Mouse (Mus musculus) cortical plate, adult 2 months (tissue): ENCODE measurements at regions not wholly inside any gene's neighbourhood (a gene's known extent, or its start where the extent isn't known, plus 50 kb on each side); places are given as distances from the start of the nearest gene placed in this dataset.
"Not testable (repeated sequence)": the region's sequence is repeated elsewhere in the genome, so short reads cannot be mapped to it uniquely, and the experiment has no call there.

Source experiments
- CTCF ChIP-seq: fragments of 200-500 bp; IDR thresholded peaks from 2 replicates; pipeline ENCODE4 v1.5.1; 2011; ENCODE audit warnings: mild to moderate bottlenecking, control low read depth, low read length; ENCODE audit not compliant: insufficient read depth; ENCODE audit errors: extremely low read depth
- POLR2A ChIP-seq: fragments of 200-500 bp; IDR thresholded peaks from 2 replicates; pipeline ENCODE4 v1.6.1; 2011; ENCODE audit warnings: mild to moderate bottlenecking, low read length, control low read depth; ENCODE audit not compliant: insufficient read depth; ENCODE audit errors: extremely low read depth

DNA sequence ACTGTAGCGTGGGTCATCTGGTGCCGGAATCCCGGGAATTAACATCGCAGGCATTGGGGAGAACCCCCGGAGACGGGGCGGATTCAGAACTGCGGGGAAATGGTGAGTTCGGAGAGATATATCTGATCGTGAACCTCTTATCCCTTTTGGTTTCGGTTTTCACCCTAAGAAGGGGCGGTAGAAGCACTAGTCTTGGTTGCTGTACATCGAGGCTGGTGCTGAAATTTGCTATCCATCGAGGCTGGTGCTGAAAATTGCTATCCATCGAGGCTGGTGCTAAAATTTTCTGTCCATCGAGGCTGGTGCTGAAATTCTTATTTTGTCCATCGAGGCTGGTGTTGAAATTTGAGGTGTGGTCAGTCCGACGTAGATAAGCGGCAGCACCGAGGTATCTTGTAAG is 167.8 kb downstream of the Amy2a5 start:
- TF ChIP-seq POLR2A, CTCF: not testable (repeated sequence)
